Mouse (Mus musculus) cerebellum, adult 18-20 months (tissue): Measurements from ENCODE around the gene Prkn.

ENCODE experiments used
- DNase-seq, 2 experiments: peaks; one replicate each; pipeline ENCODE4 v3.0.0; 2021

The Prkn gene

GRCm38 (mm10) chr17:11413688-11414087 is 573.5 kb downstream of the Prkn start:
- DNase-seq, result no peak

- no peak for DNase-seq
These were observed 574.1 kb downstream of the Prkn start for GRCm38 (mm10) chr17:11414288-11414687.

GRCm38 (mm10) chr17:11417150-11417549 is 577.0 kb downstream of the Prkn start:
- no peak for DNase-seq

GRCm38 (mm10) chr17:11419484-11419883 is 579.3 kb downstream of the Prkn start:
- DNase-seq, result no peak

GRCm38 (mm10) chr17:11420839-11421238 is 580.7 kb downstream of the Prkn start:
- DNase-seq, result peak; percentile 27 to 32

GRCm38 (mm10) chr17:11421264-11421940 is 581.2 kb downstream of the Prkn start:
- no peak for DNase-seq

GRCm38 (mm10) chr17:11431323-11431722 is 591.1 kb downstream of the Prkn start:
- no peak for DNase-seq

GRCm38 (mm10) chr17:11432593-11432992 is 592.4 kb downstream of the Prkn start:
- no peak for DNase-seq

GRCm38 (mm10) chr17:11462721-11463120 is 622.5 kb downstream of the Prkn start:
- no peak for DNase-seq

- DNase-seq, result no peak
These were observed 625.9 kb downstream of the Prkn start for GRCm38 (mm10) chr17:11466095-11466494.

- DNase-seq, result no peak
These were observed 628.4 kb downstream of the Prkn start for GRCm38 (mm10) chr17:11468624-11469023.

GRCm38 (mm10) chr17:11483032-11483431 is 642.8 kb downstream of the Prkn start:
- no peak for DNase-seq

- peak; percentile 67 to 83 for DNase-seq
These were observed 649.9 kb downstream of the Prkn start for GRCm38 (mm10) chr17:11490051-11490450.

- no peak for DNase-seq
These were observed 662.4 kb downstream of the Prkn start for GRCm38 (mm10) chr17:11502556-11502955.

GRCm38 (mm10) chr17:11504496-11504895 is 664.3 kb downstream of the Prkn start:
- no peak for DNase-seq

- DNase-seq, result no peak
These were observed 666.9 kb downstream of the Prkn start for GRCm38 (mm10) chr17:11507082-11507481.

GRCm38 (mm10) chr17:11510081-11510480 is 669.9 kb downstream of the Prkn start:
- DNase-seq, result no peak

GRCm38 (mm10) chr17:11514032-11514761 is 674.0 kb downstream of the Prkn start:
- DNase-seq, result no peak

GRCm38 (mm10) chr17:11515619-11516018 is 675.4 kb downstream of the Prkn start:
- DNase-seq, result no peak

GRCm38 (mm10) chr17:11516165-11516564 is 676.0 kb downstream of the Prkn start:
- DNase-seq, result no peak

GRCm38 (mm10) chr17:11532066-11532465 is 691.9 kb downstream of the Prkn start:
- no peak for DNase-seq

- DNase-seq, result no peak
These were observed 692.6 kb downstream of the Prkn start for GRCm38 (mm10) chr17:11532748-11533147.

- no peak for DNase-seq
These were observed 693.7 kb downstream of the Prkn start for GRCm38 (mm10) chr17:11533835-11534234.

- no peak for DNase-seq
These were observed 698.6 kb downstream of the Prkn start for GRCm38 (mm10) chr17:11538826-11539225.
